Mouse (Mus musculus) olfactory bulb, adult 2 months (tissue): ENCODE data around the gene Zbtb44. TPM values are rescaled to one million over a fixed set of nuclear protein-coding genes. Genes with fewer than 3 reads are reported as not detected.
A peak's percentile ranks its signal among the peaks of the same experiment; 100 is the strongest.
"Not testable (repeated sequence)": the region's sequence is repeated elsewhere in the genome, so short reads cannot be mapped to it uniquely, and the experiment has no call there.

Source experiments
- H3K27ac ChIP-seq: fragments of 200-500 bp; 2 replicates; pipeline ENCODE4 v1.5.1; 2012; ENCODE audit warnings: low read depth, low read length; ENCODE audit not compliant: insufficient read depth
- H3K4me1 ChIP-seq: fragments of 200-500 bp; 2 replicates; pipeline ENCODE4 v1.6.1; 2012; ENCODE audit warnings: low read length; ENCODE audit not compliant: control insufficient read depth, insufficient read depth
- H3K4me3 ChIP-seq: fragments of 200-500 bp; 2 replicates; pipeline ENCODE4 v1.5.1; 2012; ENCODE audit warnings: mild to moderate bottlenecking, low read depth, low read length, moderate library complexity; ENCODE audit not compliant: insufficient read depth
- CTCF ChIP-seq: fragments of 200-500 bp; IDR thresholded peaks from 2 replicates; pipeline ENCODE4 v1.5.1; 2012; ENCODE audit warnings: low read depth, mild to moderate bottlenecking, low read length, moderate library complexity; ENCODE audit not compliant: insufficient read depth
- POLR2A ChIP-seq: fragments of 200-500 bp; IDR thresholded peaks from 2 replicates; pipeline ENCODE4 v1.6.1; 2012; ENCODE audit warnings: mild to moderate bottlenecking, low read depth, low read length, moderate library complexity; ENCODE audit not compliant: insufficient read depth
- WGBS: fragments of 180-500 bp; shearing (Covaris S2); methylation state at CpG from one replicate; pipeline ENCODE4 v1.1.7; 2018; 5-methylcytosine and 5-hydroxymethylcytosine counted together
- polyA plus RNA-seq: library from polyadenylated mRNA; stranded (reverse); fragments of >200 nt; gene quantifications from 2 replicates; pipeline ENCODE4 v1.2.4, GENCODE M21; 2012; ENCODE audit warnings: low replicate concordance; ENCODE audit not compliant: missing spikeins, insufficient read depth, insufficient read length

The Zbtb44 gene
- polyA plus RNA-seq, 1 experiment: not detected

DNA sequence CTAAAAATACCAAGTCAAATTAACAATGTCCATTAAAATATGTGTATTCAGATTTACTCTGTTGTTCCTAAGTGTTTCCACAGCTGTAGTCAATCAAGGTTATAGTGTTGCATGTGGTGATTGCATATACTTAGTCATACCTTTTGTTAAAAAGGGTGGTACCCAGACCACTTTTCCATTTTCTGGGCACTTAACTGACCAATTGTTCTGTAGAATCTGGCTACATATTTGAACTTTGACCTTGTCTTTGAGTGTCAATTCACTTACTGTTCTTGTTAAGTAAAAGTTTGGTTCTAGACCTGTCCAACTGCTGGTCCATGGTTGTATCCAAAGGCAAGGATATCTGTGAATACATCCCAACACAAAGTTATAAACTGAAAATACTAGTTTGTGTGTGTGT lies 2.1 kb downstream of the Zbtb44 start:
- no peak overlapping the region for H3K4me3 ChIP-seq
- peaks cover 2% of the 10 kb centered on the region for H3K4me1 ChIP-seq
- H3K27ac ChIP-seq: no peak overlapping the region
- TF ChIP-seq CTCF (no peak), POLR2A (no peak)

DNA sequence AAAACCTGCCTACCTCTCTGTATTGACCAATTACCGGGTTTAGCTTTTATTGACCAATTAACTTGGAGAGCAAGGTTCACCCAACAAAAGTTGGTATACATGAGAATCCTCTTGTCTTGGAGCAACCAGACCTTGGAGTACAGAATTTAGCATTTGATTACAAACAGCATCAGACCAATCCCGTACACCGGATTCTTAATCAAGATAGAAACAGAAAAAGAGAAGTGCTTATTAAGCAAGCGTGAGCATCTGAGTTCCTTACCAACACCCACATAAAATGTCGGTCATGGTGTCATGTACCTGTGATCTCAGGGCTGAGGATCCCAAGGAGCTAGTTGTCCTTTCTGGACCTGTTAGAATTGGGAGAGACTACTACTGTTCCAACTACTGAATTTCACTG lies 19.8 kb downstream of the Zbtb44 start:
- no peak overlapping the region for H3K4me3 ChIP-seq
- 86% methylated on average over 5 of the region's 5 CpGs for WGBS
- TF ChIP-seq POLR2A: no peak
- H3K27ac ChIP-seq: no peak overlapping the region
- H3K4me1 ChIP-seq: no peaks in the 10 kb centered on the region

DNA sequence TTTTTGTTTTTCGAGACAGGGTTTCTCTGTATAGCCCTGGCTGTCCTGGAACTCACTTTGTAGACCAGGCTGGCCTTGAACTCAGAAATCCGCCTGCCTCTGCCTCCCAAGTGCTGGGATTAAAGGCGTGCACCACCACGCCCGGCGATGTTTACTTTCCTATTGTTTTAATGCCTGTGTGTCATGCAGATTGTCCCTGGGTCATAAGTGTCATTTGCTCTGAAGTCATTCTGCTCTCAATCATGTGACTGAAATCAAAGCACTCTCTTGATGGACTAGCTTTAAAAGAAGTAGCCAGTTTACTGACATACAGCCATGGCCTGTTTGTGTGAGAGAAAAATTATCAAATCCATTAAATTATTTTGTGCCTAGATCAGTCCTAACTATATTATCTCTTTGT lies 21.1 kb downstream of the Zbtb44 start:
- not testable (repeated sequence) for H3K4me1 ChIP-seq, H3K27ac ChIP-seq, H3K4me3 ChIP-seq
- WGBS: 96% methylated on average over 6 of the region's 6 CpGs

DNA sequence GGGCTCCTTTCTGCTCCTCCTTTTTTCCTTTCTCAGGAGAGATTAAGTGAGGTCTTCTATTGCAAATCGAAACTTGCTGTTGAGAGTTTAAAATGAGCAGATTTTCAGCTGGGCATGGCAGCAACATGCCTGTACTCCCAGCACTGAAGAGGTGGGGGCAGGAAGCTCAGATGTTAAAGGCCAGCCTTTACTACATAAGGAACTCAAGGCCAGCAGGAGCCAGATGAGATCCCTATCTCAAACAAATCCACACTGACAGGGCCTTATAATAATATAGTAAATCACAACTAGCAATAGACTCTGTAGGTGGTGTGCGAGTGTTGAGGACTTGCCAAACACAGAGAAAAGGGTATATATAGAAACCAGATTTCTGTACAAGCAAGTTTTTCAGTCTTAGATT lies 28.3 kb downstream of the Zbtb44 start:
- WGBS: 48% methylated on average over 2 of the region's 2 CpGs
- TF ChIP-seq CTCF (no peak), POLR2A (no peak)
- no peak overlapping the region for H3K4me3 ChIP-seq
- no peak overlapping the region for H3K27ac ChIP-seq
- no peaks in the 10 kb centered on the region for H3K4me1 ChIP-seq

DNA sequence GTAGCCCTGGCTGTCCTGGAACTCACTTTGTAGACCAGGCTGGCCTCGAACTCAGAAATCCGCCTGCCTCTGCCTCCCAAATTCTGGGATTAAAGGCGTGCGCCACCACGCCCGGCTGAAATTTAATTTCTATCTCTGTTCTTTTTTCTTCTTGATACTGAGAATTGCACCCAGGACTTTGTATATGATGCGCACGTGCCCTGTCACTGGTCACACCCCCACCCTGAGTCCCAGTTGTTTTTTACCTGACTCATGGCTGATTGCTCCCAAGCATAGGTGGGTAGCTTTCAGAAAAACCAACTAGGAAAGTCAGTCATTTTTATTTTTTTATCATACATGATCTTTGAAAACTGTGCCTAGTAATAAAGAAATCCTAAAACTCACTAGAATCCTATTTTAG lies 40.3 kb downstream of the Zbtb44 start:
- Histone ChIP-seq H3K27ac (no peak overlapping the region), H3K4me1 (no peaks in the 10 kb centered on the region), H3K4me3 (no peak overlapping the region)
- WGBS: 98% methylated on average over 8 of the region's 8 CpGs
- TF ChIP-seq CTCF (no peak), POLR2A (no peak)

DNA sequence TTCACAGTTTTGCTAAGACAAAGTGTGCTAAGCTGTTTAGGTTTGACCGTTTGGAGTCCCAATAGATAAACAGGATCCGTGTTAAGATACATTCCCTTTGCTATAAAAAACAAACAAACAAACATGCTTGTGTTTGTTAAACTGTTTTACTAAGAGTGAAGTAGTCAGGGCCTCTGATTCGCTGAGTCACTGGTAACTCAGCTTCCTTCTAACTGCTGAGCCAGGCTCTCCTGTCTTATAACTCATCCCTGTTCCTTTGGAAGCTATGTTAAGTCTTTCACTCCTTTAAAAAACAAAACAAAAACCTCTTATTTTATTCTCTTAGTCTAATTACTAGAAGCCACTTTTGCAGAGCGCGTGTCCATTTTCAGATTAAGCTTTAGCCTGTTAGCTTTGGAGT lies 41.8 kb downstream of the Zbtb44 start:
- Histone ChIP-seq H3K4me3 (no peak overlapping the region), H3K4me1 (no peaks in the 10 kb centered on the region), H3K27ac (no peak overlapping the region)
- no peak for TF ChIP-seq CTCF
- TF ChIP-seq POLR2A: no peak
- 95% methylated on average over 5 of the region's 5 CpGs for WGBS

DNA sequence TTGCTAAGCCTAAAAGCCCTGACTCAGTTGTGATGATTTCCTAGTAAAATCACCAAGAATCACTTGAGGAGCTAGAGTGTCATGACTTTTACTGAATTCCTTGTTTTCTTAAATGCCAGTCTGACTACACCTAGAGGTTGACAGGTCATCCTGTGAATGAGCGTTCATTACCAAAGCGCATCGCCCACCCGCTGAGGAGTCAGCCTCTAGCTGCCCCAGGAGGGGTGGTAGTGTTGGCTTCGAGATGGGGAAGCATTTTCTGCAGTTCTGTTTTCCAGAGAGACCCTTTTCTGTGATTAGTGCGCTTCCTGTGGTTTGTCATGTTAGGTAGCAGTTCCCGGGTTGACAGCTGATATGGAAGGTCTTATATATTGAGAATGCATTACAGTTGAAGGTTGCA lies 43.4 kb downstream of the Zbtb44 start:
- 89% methylated on average over 7 of the region's 7 CpGs for WGBS
- no peak for TF ChIP-seq POLR2A
- TF ChIP-seq CTCF: no peak
- no peaks in the 10 kb centered on the region for H3K4me1 ChIP-seq
- no peak overlapping the region for H3K4me3 ChIP-seq
- H3K27ac ChIP-seq: no peak overlapping the region

DNA sequence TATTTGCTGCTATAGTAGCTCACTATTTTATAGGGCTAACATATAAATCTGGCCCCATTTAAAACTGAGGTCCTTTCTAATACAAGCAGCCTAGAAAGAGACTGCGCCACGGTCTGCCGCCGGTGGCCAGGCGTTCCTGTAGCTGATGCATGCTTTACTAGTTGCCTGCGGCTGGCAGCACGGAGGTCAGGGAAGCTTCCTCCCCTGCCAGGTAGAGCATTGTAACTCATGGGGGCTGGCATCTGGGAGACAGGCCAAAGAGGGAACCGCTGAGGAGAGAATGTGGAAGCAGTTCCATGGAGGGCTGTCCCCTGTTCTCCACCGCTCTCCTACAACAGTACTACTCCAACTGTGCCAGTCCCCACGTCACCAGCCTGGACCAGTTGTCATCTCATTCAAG lies 44.4 kb downstream of the Zbtb44 start:
- WGBS: 82% methylated on average over 10 of the region's 10 CpGs
- Histone ChIP-seq H3K4me3 (no peak overlapping the region), H3K27ac (no peak overlapping the region), H3K4me1 (no peaks in the 10 kb centered on the region)
- TF ChIP-seq POLR2A (no peak), CTCF (no peak)

DNA sequence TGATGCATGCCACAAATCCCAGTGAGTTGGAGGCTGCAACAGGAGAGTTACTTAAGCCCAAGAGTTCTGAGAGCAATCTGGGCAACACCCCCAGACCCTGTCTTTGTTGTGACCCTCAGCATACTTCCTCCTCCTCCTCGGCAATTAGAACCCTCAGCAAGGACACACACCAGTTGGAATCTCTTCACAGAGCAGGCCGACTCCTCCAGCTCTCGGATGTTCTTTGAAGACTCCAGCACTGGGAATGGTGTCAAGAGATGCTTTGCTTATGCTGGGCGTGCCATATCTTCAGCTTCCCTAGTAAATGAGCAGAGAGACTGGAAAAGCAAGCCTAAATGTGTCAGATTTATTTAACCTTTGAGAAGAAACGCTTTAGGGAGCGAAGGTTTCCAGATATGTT lies 50.3 kb downstream of the Zbtb44 start:
- H3K27ac ChIP-seq: no peak overlapping the region
- TF ChIP-seq POLR2A: no peak
- H3K4me3 ChIP-seq: no peak overlapping the region
- 77% methylated on average over 6 of the region's 6 CpGs for WGBS
- H3K4me1 ChIP-seq: peaks cover 2% of the 10 kb centered on the region; the same call in 1 of the 2 replicates

DNA sequence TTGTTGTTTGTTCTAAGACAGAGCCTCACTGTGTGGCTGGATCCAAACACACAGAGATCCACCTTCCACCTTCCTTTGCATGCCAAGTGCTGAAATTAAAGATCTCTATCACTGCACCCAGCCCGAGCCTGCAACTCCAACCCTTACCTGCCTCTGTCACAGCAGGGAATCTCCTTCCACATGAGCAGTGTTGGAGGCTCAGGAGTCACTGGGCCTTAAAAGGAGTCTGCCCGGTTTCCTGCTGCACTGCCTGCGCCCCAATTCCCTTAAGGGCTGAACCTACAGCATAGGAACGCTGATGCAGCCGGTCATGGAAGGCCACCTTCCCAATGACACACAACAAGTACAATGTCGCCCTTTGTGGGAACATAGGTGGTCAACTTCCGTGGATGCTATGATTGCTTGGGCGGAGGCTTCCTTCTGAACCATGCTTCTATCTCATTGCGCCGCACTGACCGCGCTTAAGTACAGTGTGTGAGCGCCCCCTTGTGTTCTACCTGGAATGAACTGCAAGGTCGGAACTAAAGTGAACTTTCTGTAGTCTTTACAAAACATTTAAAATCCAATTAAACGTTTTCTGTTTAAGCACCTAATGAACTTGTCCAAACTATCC lies 51.7 kb downstream of the Zbtb44 start:
- Histone ChIP-seq H3K4me3 (peak overlapping the region; percentile 20), H3K4me1 (peaks cover 2% of the 10 kb centered on the region; the same call in 1 of the 2 replicates), H3K27ac (no peak overlapping the region)
- WGBS: 10% methylated on average over 15 of the region's 15 CpGs
- peak; percentile 44; the same call in 1 of the 2 replicates for TF ChIP-seq CTCF
- TF ChIP-seq POLR2A: no peak

DNA sequence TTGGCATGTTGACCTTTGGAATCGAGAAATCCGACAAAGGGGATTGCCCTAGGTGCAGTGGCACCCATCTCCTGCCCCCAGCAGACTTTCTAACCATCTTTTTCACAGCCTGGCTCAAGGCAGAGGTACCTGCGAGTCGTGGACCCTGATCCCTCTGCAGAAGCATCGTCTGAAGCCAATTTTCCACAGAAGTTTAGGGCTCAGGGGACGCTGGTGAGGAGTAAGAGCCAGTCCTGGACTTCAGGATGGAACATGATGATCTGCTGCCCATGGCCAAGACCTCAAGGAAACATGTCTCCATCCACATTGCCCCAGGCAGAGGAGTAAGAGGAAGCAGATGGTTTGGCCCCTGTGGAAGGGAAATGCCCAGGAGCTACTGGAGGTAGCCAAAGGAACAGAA lies 52.3 kb downstream of the Zbtb44 start:
- WGBS: 75% methylated on average over 6 of the region's 6 CpGs
- no peak for TF ChIP-seq CTCF
- TF ChIP-seq POLR2A: no peak
- Histone ChIP-seq H3K4me3 (no peak overlapping the region), H3K27ac (no peak overlapping the region), H3K4me1 (peaks cover 2% of the 10 kb centered on the region; the same call in 1 of the 2 replicates)
